Mouse (Mus musculus) naive thymus-derived CD4-positive, alpha-beta T cell, adult 5 months (primary cell): ENCODE measurements around the gene Vmn1r175. TPM values are rescaled to one million over a fixed set of nuclear protein-coding genes. Genes with fewer than 3 reads are reported as not detected.

Source experiments
- polyA plus RNA-seq: library from polyadenylated mRNA; unstranded; fragments of 100-300 nt; shearing (Covaris generic); gene quantifications from one replicate; pipeline ENCODE4 v1.2.1, GENCODE M21; 2017

The Vmn1r175 gene
- not detected for polyA plus RNA-seq

GRCm38 (mm10) chr7:23810543-23810942 is at the start of gene Vmn1r175:
TSS of gene Vmn1r175 (minus strand) at chr7:23810643.

GRCm38 (mm10) chr7:23837272-23837671 is 26.8 kb upstream of the Vmn1r175 start, which contains the start of gene Vmn1r176:
TSS of gene Vmn1r176 (minus strand) at chr7:23837372.

Other genes starting within 250 kb of the Vmn1r175 start
- not detected for gene Vmn1r169, start 235.1 kb downstream of the Vmn1r175 start, polyA plus RNA-seq
- gene Vmn1r170, start 204.5 kb downstream of the Vmn1r175 start, polyA plus RNA-seq = not detected
- not detected for gene Vmn1r171, start 179.9 kb downstream of the Vmn1r175 start, polyA plus RNA-seq
- not detected for gene Vmn1r172, start 152.3 kb downstream of the Vmn1r175 start, polyA plus RNA-seq
- gene Vmn1r173, start 109.9 kb downstream of the Vmn1r175 start, polyA plus RNA-seq = not detected
- gene Vmn1r174, start 58.4 kb downstream of the Vmn1r175 start, polyA plus RNA-seq = 0.05 TPM
- gene Vmn1r176, start 26.7 kb upstream of the Vmn1r175 start, polyA plus RNA-seq = not detected
- not detected for gene Vmn1r177, start 55.8 kb upstream of the Vmn1r175 start, polyA plus RNA-seq
- 0.17 TPM for gene Vmn1r178, start 81.4 kb upstream of the Vmn1r175 start, polyA plus RNA-seq
- 0.11 TPM for gene Vmn1r179, start 116.3 kb upstream of the Vmn1r175 start, polyA plus RNA-seq
- not detected for gene Vmn1r180, start 140.0 kb upstream of the Vmn1r175 start, polyA plus RNA-seq
- not detected for gene Vmn1r181, start 164.0 kb upstream of the Vmn1r175 start, polyA plus RNA-seq
- gene V1rd19, start 191.0 kb upstream of the Vmn1r175 start, polyA plus RNA-seq = 0.20 TPM
- gene Vmn1r183, start 242.6 kb upstream of the Vmn1r175 start, polyA plus RNA-seq = 0.07 TPM